Mouse (Mus musculus) heart, postnatal 0 days (tissue): ENCODE data around the gene Kptn.

Experiments used
- CTCF ChIP-seq: IDR thresholded peaks from 2 replicates; pipeline ENCODE4 v1.5.1; 2016; ENCODE audit warnings: antibody characterized with exemption, control low read depth, low read depth
- EP300 ChIP-seq: IDR thresholded peaks from 2 replicates; pipeline ENCODE4 v1.6.1; 2016; ENCODE audit warnings: antibody characterized with exemption, low read depth

GRCm38 (mm10) chr7:16155132-16155872, 35.6 kb downstream of the Kptn start:
- TF ChIP-seq CTCF, result no peak
- no peak for TF ChIP-seq EP300
